Mouse (Mus musculus) kidney, postnatal 0 days (tissue): ENCODE measurements around the gene Rsrc1. TPM values are rescaled to one million over a fixed set of nuclear protein-coding genes. Genes with fewer than 3 reads are reported as not detected.
A peak's percentile ranks its signal among the peaks of the same experiment; 100 is the strongest.

Experiments used
- ATAC-seq: fragments of 200-750 bp; cut with Nextera tagmentation; replicated peaks from 2 replicates; pipeline ENCODE4 v1.8.0; 2017; ENCODE audit warnings: low read depth, moderate number of reproducible peaks, moderate TSS enrichment, moderate library complexity; ENCODE audit not compliant: low FRiP score
- DNase-seq: peaks from one replicate; pipeline ENCODE4 v3.0.0-alpha.2; 2016; ENCODE audit warnings: low spot score
- H3K27ac ChIP-seq: fragments of 300-500 bp; sonication (generic); 2 replicates; pipeline ENCODE4 v1.5.1; 2014; ENCODE audit warnings: mild to moderate bottlenecking
- H3K27me3 ChIP-seq: fragments of 300-500 bp; sonication (generic); 2 replicates; pipeline ENCODE4 v1.6.1; 2014; ENCODE audit warnings: low read length, mixed read lengths; ENCODE audit not compliant: insufficient read depth
- H3K36me3 ChIP-seq: fragments of 300-500 bp; sonication (generic); 2 replicates; pipeline ENCODE4 v1.6.1; 2014; ENCODE audit warnings: low read length, mixed read lengths; ENCODE audit not compliant: insufficient read depth
- H3K4me1 ChIP-seq: fragments of 300-500 bp; sonication (generic); replicated peaks from 2 replicates; pipeline ENCODE4 v1.6.1; 2014; ENCODE audit warnings: antibody characterized with exemption, low read length, mixed read lengths; ENCODE audit not compliant: insufficient read depth
- H3K4me2 ChIP-seq: fragments of 300-500 bp; sonication (generic); 2 replicates; pipeline ENCODE4 v1.6.1; 2014; ENCODE audit warnings: mild to moderate bottlenecking, low read length, moderate library complexity, mixed read lengths
- H3K4me3 ChIP-seq: fragments of 300-500 bp; sonication (generic); replicated peaks from 2 replicates; pipeline ENCODE4 v1.5.1; 2014; ENCODE audit warnings: low read depth, low read length
- H3K9ac ChIP-seq: fragments of 300-500 bp; sonication (generic); 2 replicates; pipeline ENCODE4 v1.6.1; 2014; ENCODE audit warnings: low read depth, low read length
- H3K9me3 ChIP-seq: fragments of 300-500 bp; sonication (generic); replicated peaks from 2 replicates; pipeline ENCODE4 v1.6.1; 2016; ENCODE audit warnings: low read length, inconsistent platforms, mixed read lengths
- CTCF ChIP-seq: IDR thresholded peaks from 2 replicates; pipeline ENCODE4 v1.5.1; 2016; ENCODE audit warnings: antibody characterized with exemption, low read depth, mild to moderate bottlenecking, moderate library complexity
- WGBS: fragments of 180-500 bp; shearing (Covaris S2); extraction: QIAGEN DNeasy Blood & Tissue Kit; methylation state at CpG from one replicate; pipeline ENCODE4 v1.1.7; 2014; 5-methylcytosine and 5-hydroxymethylcytosine counted together
- polyA plus RNA-seq: library from polyadenylated mRNA; unstranded; fragments of >200 nt; fragmentation: Nextera tagmentation; extraction: Ambion mirVana; gene quantifications from 2 replicates; pipeline ENCODE4 v1.2.1, GENCODE M21; 2015

Rsrc1 gene
- 26.6 and 29.6 TPM in 2 replicates for polyA plus RNA-seq

- no peaks in the 10 kb centered on the region for H3K36me3 ChIP-seq
- TF ChIP-seq CTCF, result no peak
- peaks cover 72% of the 10 kb centered on the region for H3K27me3 ChIP-seq
- no peak within 1 kb of the TSS for H3K9ac ChIP-seq
- peak within 1 kb of the TSS; percentile 60 for H3K4me2 ChIP-seq
- no peak within 1 kb of the TSS for H3K27ac ChIP-seq
- WGBS, result under 1% methylated on average over 57 of the region's 62 CpGs
- no peaks in the 10 kb centered on the region for H3K9me3 ChIP-seq
- H3K4me3 ChIP-seq, result peak within 1 kb of the TSS; percentile 41
- peaks cover 8% of the 10 kb centered on the region for H3K4me1 ChIP-seq
- ATAC-seq (peak; percentile 60), DNase-seq (peak; percentile 46)
Measured at GRCm38 (mm10) chr3:66981101-66981661, at the start of gene Rsrc1. TSS of gene Rsrc1 (plus strand) at chr3:66981390.

DNA sequence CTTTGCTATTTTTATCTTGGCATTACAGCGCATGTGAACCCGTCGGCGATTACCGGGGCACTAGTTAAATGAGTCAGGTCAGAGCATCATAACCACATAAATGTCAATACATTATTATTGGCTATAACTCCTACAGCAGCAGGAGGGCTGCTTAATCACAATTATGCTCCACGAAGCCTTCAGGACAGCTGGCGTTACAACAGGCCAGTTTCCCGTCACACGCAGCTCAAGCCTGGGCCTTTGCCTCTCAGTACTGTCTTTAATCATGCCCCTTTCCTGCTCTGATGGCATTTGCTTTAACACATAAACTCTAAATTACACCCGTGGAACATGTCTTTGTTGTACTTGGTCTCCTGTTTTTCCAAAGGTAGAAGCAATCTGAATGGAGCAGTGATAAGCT, 41.5 kb upstream of the Rsrc1 start:
- H3K27me3 ChIP-seq, result no peaks in the 10 kb centered on the region
- no peak overlapping the region for H3K4me2 ChIP-seq
- H3K36me3 ChIP-seq, result no peaks in the 10 kb centered on the region
- no peak for DNase-seq
- H3K4me3 ChIP-seq, result no peak overlapping the region
- WGBS, result 58% methylated on average over 10 of the region's 10 CpGs
- H3K27ac ChIP-seq, result no peak overlapping the region
- no peak for ATAC-seq
- no peaks in the 10 kb centered on the region for H3K9me3 ChIP-seq
- H3K4me1 ChIP-seq, result no peaks in the 10 kb centered on the region
- TF ChIP-seq CTCF, result no peak
- no peak overlapping the region for H3K9ac ChIP-seq

DNA sequence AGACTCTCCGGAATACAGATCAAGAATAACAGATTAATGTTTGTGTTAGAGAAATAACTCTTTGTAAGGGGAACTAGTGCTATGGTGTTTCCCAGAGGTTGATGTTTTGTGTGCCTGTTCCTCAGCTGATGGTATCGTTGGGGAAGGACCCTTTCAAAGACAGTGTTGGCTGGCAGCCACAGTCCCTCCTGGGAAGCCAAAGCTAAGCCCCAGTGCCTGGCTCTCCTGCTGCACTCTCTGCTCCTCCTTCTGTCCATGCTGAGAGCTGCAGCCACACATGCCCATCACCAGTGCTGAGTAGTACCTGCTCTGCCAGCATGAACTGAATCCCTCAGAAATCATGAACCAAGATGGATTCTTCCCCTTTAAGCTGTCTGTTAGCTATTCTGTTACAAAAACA, 26.1 kb upstream of the Rsrc1 start:
- Histone ChIP-seq H3K4me3 (no peak overlapping the region), H3K36me3 (no peaks in the 10 kb centered on the region), H3K27ac (no peak overlapping the region), H3K9ac (no peak overlapping the region), H3K4me2 (no peak overlapping the region), H3K27me3 (no peaks in the 10 kb centered on the region), H3K9me3 (no peaks in the 10 kb centered on the region), H3K4me1 (no peaks in the 10 kb centered on the region)
- no peak for DNase-seq
- no peak; the same call in 1 of the 2 replicates for TF ChIP-seq CTCF
- ATAC-seq, result no peak
- WGBS, result 64% methylated on average over 2 of the region's 2 CpGs

- no peak for TF ChIP-seq CTCF
- WGBS, result 63% methylated on average over 5 of the region's 5 CpGs
- H3K9me3 ChIP-seq, result no peaks in the 10 kb centered on the region
- no peaks in the 10 kb centered on the region for H3K36me3 ChIP-seq
- no peak overlapping the region for H3K9ac ChIP-seq
- no peak overlapping the region for H3K4me3 ChIP-seq
- no peaks in the 10 kb centered on the region for H3K4me1 ChIP-seq
- H3K27ac ChIP-seq, result no peak overlapping the region
- DNase-seq, result no peak
- no peak overlapping the region for H3K4me2 ChIP-seq
- no peak for ATAC-seq
- no peaks in the 10 kb centered on the region for H3K27me3 ChIP-seq
Measured at GRCm38 (mm10) chr3:66959972-66960371, 21.2 kb upstream of the Rsrc1 start.

DNA sequence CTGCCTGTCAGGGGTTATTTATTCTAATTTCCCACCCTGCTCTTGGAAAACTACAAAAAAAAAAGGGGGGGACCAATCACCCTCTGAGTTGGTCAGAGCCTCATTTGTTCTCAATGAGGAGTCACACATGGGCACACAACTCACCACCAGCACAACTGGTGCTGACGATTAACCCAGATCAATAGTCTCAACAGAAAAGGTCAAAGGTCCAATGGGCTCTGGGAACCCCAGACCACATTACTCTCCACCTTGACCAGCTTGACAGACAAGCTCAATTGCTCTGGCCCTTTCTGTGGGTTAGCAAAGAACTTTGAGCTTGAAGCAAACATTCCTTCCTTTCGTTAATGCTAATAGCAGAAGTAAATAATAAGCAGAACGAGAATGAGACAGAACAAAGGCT, 16.3 kb upstream of the Rsrc1 start:
- DNase-seq (no peak), ATAC-seq (no peak)
- H3K4me1 ChIP-seq, result no peaks in the 10 kb centered on the region
- peaks cover 20% of the 10 kb centered on the region for H3K27me3 ChIP-seq
- no peaks in the 10 kb centered on the region for H3K9me3 ChIP-seq
- H3K27ac ChIP-seq, result no peak overlapping the region
- no peak overlapping the region for H3K4me3 ChIP-seq
- no peaks in the 10 kb centered on the region for H3K36me3 ChIP-seq
- TF ChIP-seq CTCF, result no peak
- H3K9ac ChIP-seq, result no peak overlapping the region
- no peak overlapping the region for H3K4me2 ChIP-seq
- WGBS, result 53% methylated on average over 3 of the region's 3 CpGs

DNA sequence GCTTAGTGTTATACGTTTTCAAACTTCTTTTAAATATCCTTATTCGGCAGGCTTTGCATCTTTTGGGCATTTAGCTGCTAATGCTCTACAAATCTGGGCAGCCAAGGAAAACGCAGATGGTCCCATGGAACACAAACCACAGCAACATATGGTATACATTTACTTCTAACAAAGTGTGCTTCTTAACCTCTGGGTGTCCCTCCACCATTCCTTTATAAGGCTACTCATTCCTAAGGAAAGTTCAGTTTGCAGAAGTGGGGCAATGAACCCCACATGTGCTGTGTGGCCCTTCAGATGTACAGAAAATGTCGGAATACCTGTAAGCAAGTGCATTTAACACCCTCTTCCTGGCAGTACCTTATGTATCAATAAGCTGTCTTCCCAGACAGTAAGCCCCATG, 13.7 kb upstream of the Rsrc1 start:
- H3K4me3 ChIP-seq, result no peak overlapping the region
- no peak for TF ChIP-seq CTCF
- WGBS, result 78% methylated on average over 4 of the region's 4 CpGs
- ATAC-seq, result no peak
- H3K36me3 ChIP-seq, result no peaks in the 10 kb centered on the region
- H3K9ac ChIP-seq, result no peak overlapping the region
- no peak overlapping the region for H3K4me2 ChIP-seq
- DNase-seq, result no peak
- H3K9me3 ChIP-seq, result no peaks in the 10 kb centered on the region
- H3K27me3 ChIP-seq, result peaks cover 46% of the 10 kb centered on the region
- no peak overlapping the region for H3K27ac ChIP-seq
- no peaks in the 10 kb centered on the region for H3K4me1 ChIP-seq

DNA sequence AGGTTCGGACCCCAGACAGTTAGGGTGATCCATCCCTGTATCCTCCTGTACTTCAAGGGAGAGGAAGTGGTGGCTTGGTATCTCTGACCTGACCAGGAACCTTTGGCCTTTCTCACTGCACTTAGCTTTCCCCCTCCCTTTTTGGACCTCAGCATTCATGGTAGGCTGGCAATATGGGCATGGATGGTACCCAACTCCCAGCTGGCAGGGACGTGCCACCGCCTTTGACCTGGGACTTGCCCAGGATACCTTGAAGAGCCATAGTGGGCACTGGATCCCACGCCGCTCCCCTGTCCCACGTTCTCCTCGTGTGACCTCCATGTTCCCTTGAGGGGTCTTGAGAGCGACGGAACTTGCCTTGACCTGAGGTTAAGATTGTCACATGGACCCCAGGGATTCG, 10.9 kb upstream of the Rsrc1 start:
- ATAC-seq, result no peak
- WGBS, result 2% methylated on average over 10 of the region's 10 CpGs

More for the DNA sequence above, 10.9 kb upstream of the Rsrc1 start:
- Histone ChIP-seq H3K4me3 (no peak overlapping the region), H3K27me3 (peaks cover 71% of the 10 kb centered on the region), H3K9me3 (no peaks in the 10 kb centered on the region), H3K9ac (no peak overlapping the region), H3K4me2 (no peak overlapping the region), H3K4me1 (no peaks in the 10 kb centered on the region; the same call in 1 of the 2 replicates), H3K27ac (no peak overlapping the region), H3K36me3 (no peaks in the 10 kb centered on the region)
- no peak for TF ChIP-seq CTCF
- DNase-seq, result no peak
